Mouse (Mus musculus) hindbrain, postnatal 0 days (tissue): ENCODE results near the gene Plekhh3. TPM values are rescaled to one million over a fixed set of nuclear protein-coding genes. Genes with fewer than 3 reads are reported as not detected.

Source experiments
- ATAC-seq: fragments of 200-750 bp; cut with Nextera tagmentation; 2 replicates; pipeline ENCODE4 v1.8.0; 2017; ENCODE audit warnings: mild to moderate bottlenecking, moderate TSS enrichment, moderate library complexity
- DNase-seq: peaks from one replicate; pipeline ENCODE4 v3.0.0-alpha.2; 2015; ENCODE audit warnings: low spot score
- H3K27ac ChIP-seq: fragments of 300-500 bp; sonication (generic); 2 replicates; pipeline ENCODE4 v1.5.1; 2014; ENCODE audit warnings: mild to moderate bottlenecking
- H3K27me3 ChIP-seq: fragments of 300-500 bp; sonication (generic); 2 replicates; pipeline ENCODE4 v1.6.1; 2014; ENCODE audit warnings: low read length, mixed read lengths; ENCODE audit not compliant: insufficient read depth
- H3K36me3 ChIP-seq: fragments of 300-500 bp; sonication (generic); 2 replicates; pipeline ENCODE4 v1.6.1; 2014; ENCODE audit warnings: low read length, mixed read lengths; ENCODE audit not compliant: insufficient read depth
- H3K4me1 ChIP-seq: fragments of 300-500 bp; sonication (generic); 2 replicates; pipeline ENCODE4 v1.6.1; 2014; ENCODE audit warnings: antibody characterized with exemption, low read length, mixed read lengths; ENCODE audit not compliant: insufficient read depth
- H3K4me2 ChIP-seq: fragments of 300-500 bp; sonication (generic); 2 replicates; pipeline ENCODE4 v1.6.1; 2014; ENCODE audit warnings: low read depth, mild to moderate bottlenecking, low read length, moderate library complexity, mixed read lengths
- H3K4me3 ChIP-seq: fragments of 300-500 bp; sonication (generic); 2 replicates; pipeline ENCODE4 v1.5.1; 2014; ENCODE audit warnings: low read length
- H3K9ac ChIP-seq: fragments of 300-500 bp; sonication (generic); replicated peaks from 2 replicates; pipeline ENCODE4 v1.6.1; 2014; ENCODE audit warnings: mild to moderate bottlenecking, low read length, moderate library complexity, mixed read lengths
- H3K9me3 ChIP-seq: fragments of 300-500 bp; sonication (generic); 2 replicates; pipeline ENCODE4 v1.6.1; 2016; ENCODE audit warnings: low read length, mixed read lengths
- CTCF ChIP-seq: IDR thresholded peaks from 2 replicates; pipeline ENCODE4 v1.5.1; 2016; ENCODE audit warnings: antibody characterized with exemption, control low read depth, low read depth
- WGBS: fragments of 180-500 bp; shearing (Covaris S2); extraction: QIAGEN DNeasy Blood & Tissue Kit; methylation state at CpG from one replicate; pipeline ENCODE4 v1.1.7; 2014; 5-methylcytosine and 5-hydroxymethylcytosine counted together
- polyA plus RNA-seq: library from polyadenylated mRNA; unstranded; fragments of >200 nt; fragmentation: Nextera tagmentation; extraction: Ambion mirVana; gene quantifications from 2 replicates; pipeline ENCODE4 v1.2.1, GENCODE M21; 2015
- total RNA-seq: library from RNA; depleted of rRNA; stranded (reverse); fragments of >200 nt; gene quantifications from 2 replicates; pipeline ENCODE4 v1.2.3, GENCODE M21; 2014

Plekhh3 gene
- total and polyA plus RNA-seq, 2 experiments from 2014 or later, result 8.8 to 32.3 TPM

GRCm38 (mm10) chr11:101188166-101188805 lies 17.1 kb upstream of the Plekhh3 start:
- Histone ChIP-seq H3K36me3 (peaks cover 24% of the 10 kb centered on the region), H3K9me3 (no peaks in the 10 kb centered on the region), H3K4me2 (no peak overlapping the region), H3K4me3 (no peak overlapping the region), H3K9ac (no peak overlapping the region), H3K27me3 (no peaks in the 10 kb centered on the region), H3K27ac (peak overlapping the region; percentile 82; the same call in 1 of the 2 replicates), H3K4me1 (peaks cover 10% of the 10 kb centered on the region)
- no peak for TF ChIP-seq CTCF
- no peak for ATAC-seq
- peak; percentile 58 for DNase-seq
- 71% methylated on average over 11 of the region's 11 CpGs for WGBS

GRCm38 (mm10) chr11:101187541-101187940 lies 16.4 kb upstream of the Plekhh3 start:
- Histone ChIP-seq H3K9ac (no peak overlapping the region), H3K4me2 (no peak overlapping the region), H3K36me3 (peaks cover 23% of the 10 kb centered on the region), H3K27me3 (no peaks in the 10 kb centered on the region), H3K9me3 (no peaks in the 10 kb centered on the region), H3K4me3 (no peak overlapping the region), H3K27ac (no peak overlapping the region), H3K4me1 (peaks cover 10% of the 10 kb centered on the region)
- DNase-seq (no peak), ATAC-seq (no peak)
- 91% methylated on average over 5 of the region's 5 CpGs for WGBS
- TF ChIP-seq CTCF, result no peak

- WGBS, result 70% methylated on average over 27 of the region's 27 CpGs
- no peak for ATAC-seq
- Histone ChIP-seq H3K4me1 (peaks cover 10% of the 10 kb centered on the region), H3K9ac (no peak overlapping the region), H3K4me3 (no peak overlapping the region), H3K27me3 (no peaks in the 10 kb centered on the region), H3K27ac (no peak overlapping the region), H3K4me2 (no peak overlapping the region), H3K36me3 (peaks cover 22% of the 10 kb centered on the region), H3K9me3 (no peaks in the 10 kb centered on the region)
- TF ChIP-seq CTCF, result no peak
- DNase-seq, result peak; percentile 3
Measured at GRCm38 (mm10) chr11:101186526-101187247, 15.5 kb upstream of the Plekhh3 start.

- no peaks in the 10 kb centered on the region for H3K27me3 ChIP-seq
- H3K4me3 ChIP-seq, result no peak overlapping the region
- no peak overlapping the region for H3K9ac ChIP-seq
- peaks cover 10% of the 10 kb centered on the region for H3K4me1 ChIP-seq
- no peak overlapping the region for H3K4me2 ChIP-seq
- no peak for DNase-seq
- no peak overlapping the region for H3K27ac ChIP-seq
- H3K36me3 ChIP-seq, result peaks cover 22% of the 10 kb centered on the region
- WGBS, result 90% methylated on average over 4 of the region's 4 CpGs
- no peak for ATAC-seq
- no peak for TF ChIP-seq CTCF
- no peaks in the 10 kb centered on the region for H3K9me3 ChIP-seq
Measured at GRCm38 (mm10) chr11:101185441-101185840, 14.3 kb upstream of the Plekhh3 start.

- H3K9ac ChIP-seq, result no peak overlapping the region
- H3K27me3 ChIP-seq, result no peaks in the 10 kb centered on the region
- H3K4me3 ChIP-seq, result no peak overlapping the region
- no peak overlapping the region for H3K27ac ChIP-seq
- WGBS, result 91% methylated on average over 12 of the region's 12 CpGs
- peaks cover 7% of the 10 kb centered on the region for H3K4me1 ChIP-seq
- H3K36me3 ChIP-seq, result peaks cover 22% of the 10 kb centered on the region
- no peak for TF ChIP-seq CTCF
- no peak for ATAC-seq
- no peak overlapping the region for H3K4me2 ChIP-seq
- no peak for DNase-seq
- no peaks in the 10 kb centered on the region for H3K9me3 ChIP-seq
Measured at GRCm38 (mm10) chr11:101184984-101185383, 13.8 kb upstream of the Plekhh3 start.

- no peak overlapping the region for H3K4me2 ChIP-seq
- H3K36me3 ChIP-seq, result peaks cover 22% of the 10 kb centered on the region
- no peak overlapping the region for H3K27ac ChIP-seq
- ATAC-seq (no peak), DNase-seq (no peak)
- no peaks in the 10 kb centered on the region for H3K4me1 ChIP-seq
- 0 out of 2 replicates have a peak overlapping the region, but pooled peaks have one; percentile 9 for H3K9ac ChIP-seq
- whole genome bisulfite sequencing, result 67% methylated on average over 14 of the region's 14 CpGs
- no peak for TF ChIP-seq CTCF
- H3K4me3 ChIP-seq, result no peak overlapping the region
- no peaks in the 10 kb centered on the region for H3K9me3 ChIP-seq
- H3K27me3 ChIP-seq, result no peaks in the 10 kb centered on the region
Measured at GRCm38 (mm10) chr11:101182771-101183517, 11.8 kb upstream of the Plekhh3 start.
